Mouse (Mus musculus): ENCODE results near the gene Tarsl2. TPM values are rescaled to one million over a fixed set of nuclear protein-coding genes. Genes with fewer than 3 reads are reported as not detected.

Tarsl2 gene
- polyA plus RNA-seq, 1 experiment: 4.2 TPM

GRCm38 (mm10) chr7:65643861-65644421 lies 757 bp upstream of the Tarsl2 start:
- Histone ChIP-seq H3K27ac (ENCODE audit: control insufficient read depth, insufficient read depth, low read length) (no peak overlapping the region), H3K36me3 (ENCODE audit: control insufficient read depth, insufficient read depth, low read length) (no peaks in the 10 kb centered on the region), H3K4me1 (replicated peaks; ENCODE audit: control insufficient read depth, insufficient read depth, low read length) (peaks cover 4% of the 10 kb centered on the region), H3K4me3 (ENCODE audit: control insufficient read depth, insufficient read depth, low read length) (no peak overlapping the region), H3K27me3 (ENCODE audit: control insufficient read depth, insufficient read depth, low read length) (no peaks in the 10 kb centered on the region)
- no peak for TF ChIP-seq CTCF (IDR thresholded peaks at IDR 0.05; ENCODE audit: borderline replicate concordance, control insufficient read depth, extremely low read depth, insufficient read depth, low read length, poor library complexity)
- no peak for TF ChIP-seq POLR2A (IDR thresholded peaks at IDR 0.05; ENCODE audit: control insufficient read depth, extremely low read depth, insufficient read depth, low read length, poor library complexity)
- DNase-seq: no peak
- WGBS: 48% methylated on average over 6 of the region's 6 CpGs

GRCm38 (mm10) chr7:65645996-65646395 lies 1.3 kb downstream of the Tarsl2 start:
- DNase-seq: no peak
- Histone ChIP-seq H3K36me3 (ENCODE audit: control insufficient read depth, insufficient read depth, low read length) (no peaks in the 10 kb centered on the region), H3K27ac (ENCODE audit: control insufficient read depth, insufficient read depth, low read length) (no peak overlapping the region), H3K4me3 (ENCODE audit: control insufficient read depth, insufficient read depth, low read length) (no peak overlapping the region), H3K27me3 (ENCODE audit: control insufficient read depth, insufficient read depth, low read length) (no peaks in the 10 kb centered on the region), H3K4me1 (replicated peaks; ENCODE audit: control insufficient read depth, insufficient read depth, low read length) (peaks cover 4% of the 10 kb centered on the region)
- TF ChIP-seq POLR2A (IDR thresholded peaks at IDR 0.05; ENCODE audit: control insufficient read depth, extremely low read depth, insufficient read depth, low read length, poor library complexity) (no peak), CTCF (IDR thresholded peaks at IDR 0.05; ENCODE audit: borderline replicate concordance, control insufficient read depth, extremely low read depth, insufficient read depth, low read length, poor library complexity) (no peak)
- 95% methylated on average over 8 of the region's 8 CpGs for WGBS

- DNase-seq: no peak
- Histone ChIP-seq H3K4me3 (ENCODE audit: control insufficient read depth, insufficient read depth, low read length) (no peak overlapping the region), H3K27ac (ENCODE audit: control insufficient read depth, insufficient read depth, low read length) (no peak overlapping the region), H3K27me3 (ENCODE audit: control insufficient read depth, insufficient read depth, low read length) (no peaks in the 10 kb centered on the region), H3K36me3 (ENCODE audit: control insufficient read depth, insufficient read depth, low read length) (peaks cover 4% of the 10 kb centered on the region; the same call in 1 of the 2 replicates), H3K4me1 (replicated peaks; ENCODE audit: control insufficient read depth, insufficient read depth, low read length) (no peaks in the 10 kb centered on the region)
- 95% methylated on average over 4 of the region's 4 CpGs for WGBS
- TF ChIP-seq POLR2A (IDR thresholded peaks at IDR 0.05; ENCODE audit: control insufficient read depth, extremely low read depth, insufficient read depth, low read length, poor library complexity) (no peak), CTCF (IDR thresholded peaks at IDR 0.05; ENCODE audit: borderline replicate concordance, control insufficient read depth, extremely low read depth, insufficient read depth, low read length, poor library complexity) (no peak)
Observed at GRCm38 (mm10) chr7:65650662-65651061, 6.0 kb downstream of the Tarsl2 start.

- H3K4me3 ChIP-seq (ENCODE audit: control insufficient read depth, insufficient read depth, low read length): no peak overlapping the region
- H3K27ac ChIP-seq (ENCODE audit: control insufficient read depth, insufficient read depth, low read length): no peak overlapping the region
- WGBS: 97% methylated on average over 2 of the region's 2 CpGs
Observed at GRCm38 (mm10) chr7:65657490-65658120, 12.9 kb downstream of the Tarsl2 start.

GRCm38 (mm10) chr7:65663225-65663790 lies 18.6 kb downstream of the Tarsl2 start:
- no peak overlapping the region for H3K4me3 ChIP-seq (ENCODE audit: control insufficient read depth, insufficient read depth, low read length)
- no peaks in the 10 kb centered on the region for H3K4me1 ChIP-seq (replicated peaks; ENCODE audit: control insufficient read depth, insufficient read depth, low read length)
- no peaks in the 10 kb centered on the region for H3K27me3 ChIP-seq (ENCODE audit: control insufficient read depth, insufficient read depth, low read length)
- H3K27ac ChIP-seq (ENCODE audit: control insufficient read depth, insufficient read depth, low read length): no peak overlapping the region
- no peaks in the 10 kb centered on the region; the same call in 1 of the 2 replicates for H3K36me3 ChIP-seq (ENCODE audit: control insufficient read depth, insufficient read depth, low read length)
- DNase-seq: no peak
- TF ChIP-seq POLR2A (IDR thresholded peaks at IDR 0.05; ENCODE audit: control insufficient read depth, extremely low read depth, insufficient read depth, low read length, poor library complexity) (no peak), CTCF (IDR thresholded peaks at IDR 0.05; ENCODE audit: borderline replicate concordance, control insufficient read depth, extremely low read depth, insufficient read depth, low read length, poor library complexity) (no peak)
- WGBS: 92% methylated on average over 11 of the region's 11 CpGs

More at GRCm38 (mm10) chr7:65657490-65658120, 12.9 kb downstream of the Tarsl2 start:
- no peak for DNase-seq
- Histone ChIP-seq H3K27me3 (ENCODE audit: control insufficient read depth, insufficient read depth, low read length) (no peaks in the 10 kb centered on the region), H3K4me1 (replicated peaks; ENCODE audit: control insufficient read depth, insufficient read depth, low read length) (no peaks in the 10 kb centered on the region), H3K36me3 (ENCODE audit: control insufficient read depth, insufficient read depth, low read length) (peaks cover 2% of the 10 kb centered on the region; the same call in 1 of the 2 replicates)
- TF ChIP-seq CTCF (IDR thresholded peaks at IDR 0.05; ENCODE audit: borderline replicate concordance, control insufficient read depth, extremely low read depth, insufficient read depth, low read length, poor library complexity): no peak
- TF ChIP-seq POLR2A (IDR thresholded peaks at IDR 0.05; ENCODE audit: control insufficient read depth, extremely low read depth, insufficient read depth, low read length, poor library complexity): no peak

GRCm38 (mm10) chr7:65663886-65664285 lies 19.2 kb downstream of the Tarsl2 start:
- Histone ChIP-seq H3K36me3 (ENCODE audit: control insufficient read depth, insufficient read depth, low read length) (no peaks in the 10 kb centered on the region; the same call in 1 of the 2 replicates), H3K4me1 (replicated peaks; ENCODE audit: control insufficient read depth, insufficient read depth, low read length) (no peaks in the 10 kb centered on the region), H3K27me3 (ENCODE audit: control insufficient read depth, insufficient read depth, low read length) (no peaks in the 10 kb centered on the region), H3K4me3 (ENCODE audit: control insufficient read depth, insufficient read depth, low read length) (no peak overlapping the region), H3K27ac (ENCODE audit: control insufficient read depth, insufficient read depth, low read length) (no peak overlapping the region)
- TF ChIP-seq POLR2A (IDR thresholded peaks at IDR 0.05; ENCODE audit: control insufficient read depth, extremely low read depth, insufficient read depth, low read length, poor library complexity) (no peak), CTCF (IDR thresholded peaks at IDR 0.05; ENCODE audit: borderline replicate concordance, control insufficient read depth, extremely low read depth, insufficient read depth, low read length, poor library complexity) (no peak)
- DNase-seq: no peak
- 95% methylated on average over 14 of the region's 14 CpGs for WGBS

All from thymus, adult 2 months (tissue).